Mouse (Mus musculus) CH12.LX (cell line): ENCODE measurements around the gene Gm49337. TPM values are rescaled to one million over a fixed set of nuclear protein-coding genes. Genes with fewer than 3 reads are reported as not detected.

ENCODE experiments used
- DNase-seq: peaks from one replicate; pipeline ENCODE4 v3.0.0-alpha.2; 2013; ENCODE audit errors: extremely low read depth
- H3K27ac ChIP-seq: 2 replicates; pipeline ENCODE4 v1.5.1; 2012; ENCODE audit warnings: low read depth, mild to moderate bottlenecking, control low read depth, moderate library complexity; ENCODE audit not compliant: insufficient read depth
- H3K27me3 ChIP-seq: replicated peaks from 2 replicates; pipeline ENCODE3; 2012; ENCODE audit warnings: inconsistent platforms
- H3K36me3 ChIP-seq, 2 experiments: replicated peaks in 1 of 2; 2 replicates each; pipeline versions ENCODE3 to v1.6.1; 2012; ENCODE audit warnings: inconsistent platforms in 1 of 2, low read length in 1 of 2, mild to moderate bottlenecking in 1 of 2, mixed read lengths in 1 of 2, moderate library complexity in 1 of 2; ENCODE audit not compliant: control insufficient read depth in 1 of 2, insufficient read depth in 1 of 2
- H3K4me1 ChIP-seq, 2 experiments: 2 replicates each; pipeline ENCODE4 v1.6.1; 2012; ENCODE audit warnings: inconsistent platforms in 1 of 2, moderate library complexity in 1 of 2; ENCODE audit not compliant: insufficient read depth in 2 of 2, control insufficient read depth in 1 of 2
- H3K4me2 ChIP-seq: 2 replicates; pipeline ENCODE4 v1.6.1; 2012; ENCODE audit warnings: low read depth, mild to moderate bottlenecking, control low read depth; ENCODE audit not compliant: poor library complexity, insufficient read depth, severe bottlenecking
- H3K4me3 ChIP-seq, 3 experiments: fragments of 150-350 bp in 1 of 3; sonication (generic) in 1 of 3; replicated peaks in 1 of 3; 2 replicates each; pipeline versions ENCODE3 to v1.5.1; 2011 to 2012; ENCODE audit warnings: low read depth in 2 of 3, low read length in 2 of 3, mild to moderate bottlenecking in 2 of 3, moderate library complexity in 2 of 3, control low read depth in 1 of 3, improper control_type of control experiment in 1 of 3, inconsistent platforms in 1 of 3, mixed read lengths in 1 of 3; ENCODE audit not compliant: poor library complexity in 1 of 3
- H3K79me2 ChIP-seq: replicated peaks from 2 replicates; pipeline ENCODE4 v1.6.1; 2012; ENCODE audit warnings: mild to moderate bottlenecking, moderate library complexity; ENCODE audit not compliant: control insufficient read depth, poor library complexity, insufficient read depth, severe bottlenecking; ENCODE audit errors: extremely low read depth
- H3K9ac ChIP-seq: 2 replicates; pipeline ENCODE4 v1.6.1; 2012; ENCODE audit warnings: low read depth, mild to moderate bottlenecking, control low read depth, moderate library complexity; ENCODE audit not compliant: insufficient read depth
- H3K9me3 ChIP-seq: replicated peaks from 2 replicates; pipeline ENCODE3; 2012; ENCODE audit warnings: low read length, inconsistent platforms, mixed read lengths
- BHLHE40 ChIP-seq: IDR thresholded peaks from 2 replicates; pipeline ENCODE4 v1.6.1; 2011; ENCODE audit warnings: mild to moderate bottlenecking, low read depth, low read length, improper control_type of control experiment
- EP300 ChIP-seq: IDR thresholded peaks from 2 replicates; pipeline ENCODE4 v1.6.1; 2011; ENCODE audit warnings: low read length, improper control_type of control experiment
- IRF4 ChIP-seq: IDR thresholded peaks from 2 replicates; pipeline ENCODE4 v1.6.1; 2014; ENCODE audit warnings: low read depth, mild to moderate bottlenecking, inconsistent platforms, low read length, improper control_type of control experiment
- JUN ChIP-seq: IDR thresholded peaks from 2 replicates; pipeline ENCODE4 v1.6.1; 2011; ENCODE audit warnings: low read depth, mild to moderate bottlenecking, low read length, improper control_type of control experiment, moderate library complexity; ENCODE audit not compliant: insufficient read depth
- JUND ChIP-seq: conservative IDR thresholded peaks from 2 replicates; pipeline ENCODE4 v1.6.1; 2011; ENCODE audit warnings: low read depth, low read length, improper control_type of control experiment
- MAFK ChIP-seq: IDR thresholded peaks from 2 replicates; pipeline ENCODE4 v1.6.1; 2011; ENCODE audit warnings: low read length, improper control_type of control experiment; ENCODE audit not compliant: insufficient replicate concordance
- MAZ ChIP-seq: IDR thresholded peaks from 2 replicates; pipeline ENCODE4 v1.6.1; 2012; ENCODE audit warnings: low read depth, mild to moderate bottlenecking, inconsistent platforms, low read length, improper control_type of control experiment, moderate library complexity
- MYC ChIP-seq: IDR thresholded peaks from 2 replicates; pipeline ENCODE4 v1.6.1; 2011; ENCODE audit warnings: low read depth, mild to moderate bottlenecking, improper control_type of control experiment, low read length
- NRF1 ChIP-seq: IDR thresholded peaks from 2 replicates; pipeline ENCODE4 v1.6.1; 2014; ENCODE audit warnings: low read depth, mild to moderate bottlenecking, inconsistent platforms, low read length, improper control_type of control experiment, moderate library complexity
- RCOR1 ChIP-seq: conservative IDR thresholded peaks from 2 replicates; pipeline ENCODE4 v1.6.1; 2012; ENCODE audit warnings: low read depth, mild to moderate bottlenecking, inconsistent platforms, low read length, improper control_type of control experiment
- SIN3A ChIP-seq: IDR thresholded peaks from 2 replicates; pipeline ENCODE4 v1.6.1; 2012; ENCODE audit warnings: low read length, improper control_type of control experiment, inconsistent platforms
- SMC3 ChIP-seq: IDR thresholded peaks from 2 replicates; pipeline ENCODE4 v1.6.1; 2011; ENCODE audit warnings: low read depth, low read length, improper control_type of control experiment
- TBP ChIP-seq: conservative IDR thresholded peaks from 2 replicates; pipeline ENCODE4 v1.6.1; 2011; ENCODE audit warnings: low read depth, low read length, improper control_type of control experiment
- ZC3H11A ChIP-seq: IDR thresholded peaks from 2 replicates; pipeline ENCODE4 v1.6.1; 2012; ENCODE audit warnings: low read depth, mild to moderate bottlenecking, inconsistent platforms, low read length, improper control_type of control experiment
- ZKSCAN1 ChIP-seq: IDR thresholded peaks from 2 replicates; pipeline ENCODE4 v1.6.1; 2012; ENCODE audit warnings: low read depth, inconsistent platforms, low read length, improper control_type of control experiment, borderline replicate concordance
- ZNF384 ChIP-seq: IDR thresholded peaks from 2 replicates; pipeline ENCODE4 v1.6.1; 2012; ENCODE audit warnings: low read depth, low read length, improper control_type of control experiment, inconsistent platforms
- dilution Hi-C: fragments of 300-500 bp; cut with MboI; formaldehyde crosslinking; loops from 2 replicates; pipeline ENCODE4 v1.14.3; 2020; ENCODE audit warnings: low sequenced_read_pairs; ENCODE audit not compliant: extremely low pct_unique_long_range_greater_than_20kb, extremely low pct_ligation_motif_present
- in situ Hi-C: fragments of 300-500 bp; cut with MboI; formaldehyde crosslinking; loops from 3 replicates; pipeline ENCODE4 v1.14.3; 2019; ENCODE audit warnings: low sequenced_read_pairs, low pct_ligation_motif_present, low pct_unique_long_range_greater_than_20kb, mixed read lengths
- polyA plus RNA-seq: library from polyadenylated mRNA; unstranded; fragments of >175 nt; gene quantifications from 2 replicates; pipeline ENCODE4 v1.2.1, GENCODE M21; 2012; ENCODE audit warnings: low read depth; ENCODE audit not compliant: insufficient read length
- total RNA-seq, 2 experiments: library from RNA; depleted of rRNA; stranded (reverse); fragments of 300-350 nt in 1 of 2; fragments of >200 nt in 1 of 2; gene quantifications; 2 replicates each; pipeline ENCODE4 v1.2.3; 2012 to 2014

The Gm49337 gene
- total and polyA plus RNA-seq, 3 experiments: not detected

- peak; percentile 54; the same call in 1 of the 2 replicates for TF ChIP-seq SIN3A
- TF ChIP-seq TBP: peak; percentile 72; the same call in 1 of the 2 replicates
- TF ChIP-seq ZKSCAN1: no peak
- TF ChIP-seq MYC: no peak
- peak; percentile 88 for TF ChIP-seq BHLHE40
- TF ChIP-seq ZC3H11A: no peak
- TF ChIP-seq SMC3: no peak
- TF ChIP-seq MAZ: peak; percentile 98
- TF ChIP-seq, all 38 proteins: peak for 24
Observed at GRCm38 (mm10) chr4:116221140-116221851, 48.1 kb downstream of the Gm49337 start, which contains the start of gene Pik3r3 (continued).

- Histone ChIP-seq H3K9me3 (no peaks in the 10 kb centered on the region), H3K36me3 (no peaks in the 10 kb centered on the region), H3K4me1 (peaks cover 0 to 4% of the 10 kb centered on the region in 2 experiments; a peak in 2 of 4 replicates), H3K4me2 (peak overlapping the region; percentile 100), H3K27me3 (peaks cover 9% of the 10 kb centered on the region), H3K79me2 (no peaks in the 10 kb centered on the region), H3K27ac (no peak overlapping the region), H3K4me3 (peak overlapping the region; percentile 47 to 75 (median 60)), H3K9ac (peak overlapping the region; percentile 71)
- no peak for DNase-seq
- in situ Hi-C loops: no loop called here
- dilution Hi-C loops: no loop called here
- TF ChIP-seq ZNF384 (peak; percentile 67; the same call in 1 of the 2 replicates), NRF1 (no peak)
Observed at GRCm38 (mm10) chr4:116221996-116222842, 49.0 kb downstream of the Gm49337 start.

- dilution Hi-C loops: no loop called here
Observed at GRCm38 (mm10) chr4:116222843-116223119, 49.6 kb downstream of the Gm49337 start.

More at GRCm38 (mm10) chr4:116222843-116223119, 49.6 kb downstream of the Gm49337 start:
- Histone ChIP-seq H3K36me3 (no peaks in the 10 kb centered on the region), H3K4me1 (peaks cover 0 to 4% of the 10 kb centered on the region in 2 experiments; a peak in 2 of 4 replicates), H3K27ac (no peak overlapping the region), H3K9ac (no peak overlapping the region), H3K79me2 (no peaks in the 10 kb centered on the region), H3K4me3 (no peak overlapping the region), H3K4me2 (peak overlapping the region; percentile 100), H3K9me3 (no peaks in the 10 kb centered on the region), H3K27me3 (peaks cover 9% of the 10 kb centered on the region)
- in situ Hi-C loops: no loop called here
- TF ChIP-seq MAFK (0 out of 2 replicates have a peak, but pooled peaks have one; percentile 21), EP300 (peak; percentile 54; the same call in 1 of the 2 replicates), JUN (peak; percentile 60), RCOR1 (no peak), IRF4 (peak; percentile 85), SMC3 (no peak), BHLHE40 (peak; percentile 62), JUND (peak; percentile 76), ZC3H11A (no peak)
- DNase-seq: no peak
